Comparison of ENCODE assay signal across 19 mouse cellular contexts in the genomic region with DNA sequence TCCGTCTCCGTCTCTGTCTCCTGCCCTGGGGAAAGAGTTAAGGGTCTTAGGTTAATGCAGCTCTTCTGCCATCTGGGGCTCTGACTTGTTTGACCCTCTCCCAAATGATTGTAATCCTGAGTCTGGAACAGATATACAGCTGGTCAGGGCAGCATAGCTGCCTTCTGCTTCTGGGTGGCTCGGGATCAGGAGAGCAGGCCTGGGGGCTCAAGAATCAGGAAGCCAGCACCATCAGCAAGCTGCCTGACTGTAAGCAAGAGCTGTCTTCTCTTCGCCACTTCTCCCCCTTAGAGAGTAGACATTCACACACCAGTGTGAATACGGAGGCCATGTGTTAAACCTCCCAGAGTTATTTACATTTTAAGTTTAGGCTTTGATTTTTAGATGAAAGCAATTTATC. TPM values are rescaled to one million over a fixed set of nuclear protein-coding genes. Genes with fewer than 3 reads are reported as not detected.
DNase-seq lines count a peak whose midpoint lies in the region; ATAC-seq and TF ChIP-seq lines count a peak whose summit lies in the region.
"Had no signal": no experiment of that assay in that cellular context is flagged by ENCODE, and none has a peak within 500 bp of the region (broad histone marks: within the 10 kb centered on the region; RNA-seq: fewer than 3 reads in every experiment).

No protein-coding gene starts in this region.

- peak; percentile 44 for DNase-seq in kidney, postnatal 0 days (ENCODE audit: low spot score)
- no peak for DNase-seq in kidney, adult 18-20 months
- DNase-seq in stomach, postnatal 0 days (ENCODE audit: low spot score), result no peak
- DNase-seq in urinary bladder, postnatal 25 days (ENCODE audit: low spot score), result no peak
- DNase-seq: adrenal gland, postnatal 14 days; cerebellum, adult 2 months; cerebellum, postnatal 36 days; gastrocnemius, postnatal 36 days; kidney, adult 9 months; kidney, postnatal 25 days; lung, adult 18-20 months; thymus, postnatal 25 days had no signal

- no peak for ATAC-seq in kidney, postnatal 0 days (replicated peaks; ENCODE audit: low FRiP score, low read depth)
- ATAC-seq in stomach, embryonic 16.5 days (ENCODE audit: insufficient read depth, low FRiP score), result no peak
- ATAC-seq in stomach, postnatal 0 days (ENCODE audit: low FRiP score, low TSS enrichment), result no peak
- no peak for ATAC-seq in embryonic facial prominence, embryonic 13.5 days (ENCODE audit: insufficient number of reproducible peaks, insufficient read depth, low FRiP score, low TSS enrichment, low read depth)
- ATAC-seq in CD4-positive, CD25-positive, alpha-beta regulatory T cell, adult 4 months, result no peak
- ATAC-seq: forebrain, embryonic 13.5 days; hindbrain, postnatal 0 days had no signal

- no peak overlapping the region for H3K9ac ChIP-seq in kidney, postnatal 0 days (ENCODE audit: low read depth, low read length)
- H3K9ac ChIP-seq in stomach, embryonic 16.5 days (ENCODE audit: low read length), result no peak overlapping the region
- H3K9ac ChIP-seq in stomach, postnatal 0 days (ENCODE audit: low read length), result no peak overlapping the region
- no peak overlapping the region for H3K9ac ChIP-seq in embryonic facial prominence, embryonic 13.5 days
- H3K9ac ChIP-seq: forebrain, embryonic 13.5 days had no signal

- H3K27ac ChIP-seq in kidney, postnatal 0 days, result no peak overlapping the region
- H3K27ac ChIP-seq in stomach, embryonic 16.5 days (ENCODE audit: low read length), result no peak overlapping the region
- H3K27ac ChIP-seq in stomach, postnatal 0 days (replicated peaks), result no peak overlapping the region
- H3K27ac ChIP-seq in embryonic facial prominence, embryonic 13.5 days, result peak overlapping the region; percentile 19; the same call in 1 of the 2 replicates
- H3K27ac ChIP-seq: forebrain, embryonic 13.5 days; hindbrain, postnatal 0 days; layer of hippocampus, adult 2 months had no signal

- H3K4me1 ChIP-seq in kidney, postnatal 0 days (replicated peaks; ENCODE audit: insufficient read depth, low read length), result no peaks in the 10 kb centered on the region
- H3K4me1 ChIP-seq in stomach, embryonic 16.5 days (ENCODE audit: control insufficient read depth, insufficient read depth, low read length), result no peaks in the 10 kb centered on the region
- H3K4me1 ChIP-seq in stomach, postnatal 0 days (replicated peaks; ENCODE audit: control insufficient read depth, insufficient read depth), result no peaks in the 10 kb centered on the region
- peaks cover 18% of the 10 kb centered on the region for H3K4me1 ChIP-seq in embryonic facial prominence, embryonic 13.5 days
- H3K4me1 ChIP-seq: forebrain, embryonic 13.5 days; megakaryocyte, embryonic 14.5 days had no signal

- H3K27me3 ChIP-seq in kidney, postnatal 0 days (ENCODE audit: insufficient read depth, low read length), result no peaks in the 10 kb centered on the region
- no peaks in the 10 kb centered on the region for H3K27me3 ChIP-seq in stomach, embryonic 16.5 days (ENCODE audit: control insufficient read depth, insufficient read depth, low read length)
- H3K27me3 ChIP-seq in stomach, postnatal 0 days (ENCODE audit: control insufficient read depth, insufficient read depth, low read length), result no peaks in the 10 kb centered on the region
- peaks cover 7% of the 10 kb centered on the region for H3K27me3 ChIP-seq in embryonic facial prominence, embryonic 13.5 days

- no peaks in the 10 kb centered on the region for H3K36me3 ChIP-seq in kidney, postnatal 0 days (ENCODE audit: insufficient read depth, low read length)
- no peaks in the 10 kb centered on the region for H3K36me3 ChIP-seq in stomach, embryonic 16.5 days (ENCODE audit: control insufficient read depth, insufficient read depth, low read length)
- no peaks in the 10 kb centered on the region for H3K36me3 ChIP-seq in stomach, postnatal 0 days (ENCODE audit: control insufficient read depth, insufficient read depth, low read length)
- no peaks in the 10 kb centered on the region for H3K36me3 ChIP-seq in embryonic facial prominence, embryonic 13.5 days

- no peak for TF ChIP-seq EP300 in stomach, postnatal 0 days (optimal IDR thresholded peaks at IDR 0.05)

- H3K4me3 ChIP-seq in kidney, postnatal 0 days (replicated peaks; ENCODE audit: low read depth, low read length), result no peak overlapping the region
- no peak overlapping the region for H3K4me3 ChIP-seq in stomach, embryonic 16.5 days (replicated peaks; ENCODE audit: low read length)
- H3K4me3 ChIP-seq in stomach, postnatal 0 days (ENCODE audit: low read depth, low read length), result no peak overlapping the region
- H3K4me3 ChIP-seq in embryonic facial prominence, embryonic 13.5 days, result peak overlapping the region; percentile 6; the same call in 1 of the 2 replicates
- H3K4me3 ChIP-seq: forebrain, embryonic 13.5 days; layer of hippocampus, adult 2 months had no signal

- H3K4me2 ChIP-seq in kidney, postnatal 0 days (ENCODE audit: low read length), result no peak overlapping the region
- 0 out of 2 replicates have a peak overlapping the region, but pooled peaks have one; percentile 14 for H3K4me2 ChIP-seq in stomach, embryonic 16.5 days (ENCODE audit: low read depth, low read length)
- no peak overlapping the region for H3K4me2 ChIP-seq in stomach, postnatal 0 days (replicated peaks; ENCODE audit: low read depth)
- peak overlapping the region; percentile 43 for H3K4me2 ChIP-seq in embryonic facial prominence, embryonic 13.5 days
- H3K4me2 ChIP-seq: forebrain, embryonic 13.5 days had no signal

- TF ChIP-seq CTCF in kidney, postnatal 0 days (IDR thresholded peaks at IDR 0.05; ENCODE audit: low read depth), result no peak
- TF ChIP-seq CTCF in stomach, postnatal 0 days (IDR thresholded peaks at IDR 0.05; ENCODE audit: low read depth), result no peak

- WGBS in kidney, postnatal 0 days, result 53% methylated on average over 5 of the region's 5 CpGs
- 34% methylated on average over 5 of the region's 5 CpGs for WGBS in stomach, embryonic 16.5 days
- 47% methylated on average over 5 of the region's 5 CpGs for WGBS in stomach, postnatal 0 days
- WGBS in embryonic facial prominence, embryonic 13.5 days, result 15% methylated on average over 5 of the region's 5 CpGs

- no peaks in the 10 kb centered on the region for H3K9me3 ChIP-seq in kidney, postnatal 0 days (replicated peaks; ENCODE audit: low read length)
- H3K9me3 ChIP-seq in stomach, embryonic 16.5 days (replicated peaks; ENCODE audit: control insufficient read depth, low read length), result no peaks in the 10 kb centered on the region
- peaks cover 3% of the 10 kb centered on the region; the same call in 1 of the 2 replicates for H3K9me3 ChIP-seq in stomach, postnatal 0 days (ENCODE audit: control insufficient read depth, low read length)
- H3K9me3 ChIP-seq in embryonic facial prominence, embryonic 13.5 days, result peaks cover 3% of the 10 kb centered on the region; the same call in 1 of the 2 replicates
- H3K9me3 ChIP-seq: forebrain, embryonic 13.5 days had no signal

RNA-seq across cellular contexts. Expression of a gene that starts 25.9 kb away (rescaled TPM):
- 1.8 and 2.1 TPM in 2 replicates for polyA plus RNA-seq in kidney, postnatal 0 days (2015; fragmentation: Nextera tagmentation; extraction: Ambion mirVana)
- polyA plus RNA-seq in stomach, embryonic 16.5 days (2015; fragmentation: Nextera tagmentation; extraction: Ambion mirVana), result 1.6 and 3.8 TPM in 2 replicates
- polyA plus RNA-seq in stomach, postnatal 0 days (2015; fragmentation: Nextera tagmentation; extraction: Ambion mirVana), result 1.5 and 2.3 TPM in 2 replicates
- 1.4 and 6.5 TPM in 2 replicates for polyA plus RNA-seq in embryonic facial prominence, embryonic 13.5 days (2015; fragmentation: Nextera tagmentation; extraction: Ambion mirVana)
- 1 to 10 TPM in 1 of 2 experiments, not detected in 1; 3.3 TPM for polyA plus RNA-seq in CD4-positive, CD25-positive, alpha-beta regulatory T cell, adult 4 months (2017; shearing (Covaris generic))

Comparison
In these comparisons a context has a peak if more than half of its experiments do, and no peak if none do; other contexts are left out.
1. H3K4me2 ChIP-seq: peak in stomach, embryonic 16.5 days (single experiment) and embryonic facial prominence, embryonic 13.5 days (single experiment); none in kidney, postnatal 0 days (single experiment) and stomach, postnatal 0 days (single experiment).